Mouse (Mus musculus) forelimb bud, embryonic 11.5 days (tissue): ENCODE data around the gene Rgs6.

Source experiments
- DNase-seq: peaks from one replicate; pipeline ENCODE4 v3.0.0-alpha.2; 2012; ENCODE audit warnings: low read depth, low spot score

Rgs6 gene

DNA sequence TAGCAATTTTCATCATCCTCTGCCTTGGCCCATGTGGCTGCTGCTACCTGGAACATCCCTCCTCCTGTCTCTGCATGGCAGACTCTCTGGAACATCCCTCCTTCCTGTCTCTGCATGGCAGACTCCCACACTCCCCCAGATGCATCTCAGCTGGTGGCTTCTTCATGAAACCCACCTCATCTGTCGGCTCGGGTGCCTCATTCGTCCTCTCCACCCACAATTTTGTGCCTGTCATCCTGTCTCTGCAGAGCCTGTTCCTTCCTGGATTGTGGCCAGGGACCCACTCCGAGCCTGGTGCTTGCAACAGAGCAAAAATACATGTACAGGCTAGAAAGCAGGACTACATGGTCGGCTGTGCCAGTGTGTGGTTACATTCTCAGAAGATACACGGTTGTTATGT is 168.7 kb downstream of the Rgs6 start:
- DNase-seq: no peak

DNA sequence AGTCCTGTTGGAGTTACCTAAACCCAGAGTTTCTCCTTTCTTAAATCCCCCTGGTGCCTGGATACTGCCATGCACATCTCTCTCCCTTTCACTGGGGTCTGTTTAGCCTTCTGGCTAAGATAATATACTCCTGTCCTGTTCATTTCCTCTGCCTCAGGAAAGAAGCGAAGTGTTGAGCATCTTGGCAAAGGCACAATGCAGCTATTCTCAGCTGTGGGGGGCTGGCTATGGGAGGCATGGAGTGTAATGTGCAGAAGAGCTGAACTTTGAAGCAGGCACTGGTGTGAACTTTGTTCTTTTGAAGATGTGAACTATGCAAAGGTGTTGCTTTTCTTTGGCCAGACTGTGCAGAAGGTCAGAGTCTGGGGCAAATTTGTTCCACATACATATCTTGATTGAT is 169.3 kb downstream of the Rgs6 start:
- no peak for DNase-seq

DNA sequence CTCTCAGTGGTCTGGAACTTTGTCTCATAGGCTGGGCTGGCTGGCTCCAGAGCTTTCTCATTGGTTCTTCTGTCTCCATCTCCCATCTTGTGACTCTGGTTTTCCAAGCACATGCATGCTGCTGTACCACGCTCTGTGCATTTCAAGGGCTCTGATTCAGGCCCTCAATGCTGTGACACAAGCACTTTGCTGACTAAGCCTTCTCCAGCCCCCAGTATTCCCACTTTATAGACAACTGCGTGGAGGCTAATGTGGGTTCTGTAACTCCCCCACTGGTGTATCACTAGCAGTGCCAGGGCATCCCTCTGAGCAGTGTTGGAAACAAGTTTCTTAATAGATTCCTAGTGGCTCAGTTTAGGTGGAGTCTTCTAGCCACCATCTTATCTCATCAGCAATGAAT is 174.0 kb downstream of the Rgs6 start:
- DNase-seq: no peak

DNA sequence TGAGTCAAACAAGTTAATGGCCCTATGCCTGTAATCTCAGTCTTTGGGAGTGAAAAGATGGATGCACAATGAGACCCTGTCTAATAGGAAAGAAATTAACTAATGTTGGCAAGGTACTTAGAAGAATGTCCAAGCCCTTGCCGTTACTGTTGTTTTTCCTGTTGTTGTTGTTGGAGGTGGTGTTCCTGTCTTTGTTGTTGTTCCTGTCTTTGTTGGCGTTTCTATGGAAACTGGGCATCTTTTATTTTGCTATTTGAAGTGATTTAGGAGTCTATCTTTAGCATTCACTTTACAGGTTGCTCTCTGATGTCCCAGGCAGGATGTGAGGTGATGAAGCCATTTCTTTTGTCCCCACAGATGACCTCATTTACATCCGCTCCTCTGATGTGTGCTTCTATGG is 180.6 kb downstream of the Rgs6 start:
- DNase-seq: no peak

DNA sequence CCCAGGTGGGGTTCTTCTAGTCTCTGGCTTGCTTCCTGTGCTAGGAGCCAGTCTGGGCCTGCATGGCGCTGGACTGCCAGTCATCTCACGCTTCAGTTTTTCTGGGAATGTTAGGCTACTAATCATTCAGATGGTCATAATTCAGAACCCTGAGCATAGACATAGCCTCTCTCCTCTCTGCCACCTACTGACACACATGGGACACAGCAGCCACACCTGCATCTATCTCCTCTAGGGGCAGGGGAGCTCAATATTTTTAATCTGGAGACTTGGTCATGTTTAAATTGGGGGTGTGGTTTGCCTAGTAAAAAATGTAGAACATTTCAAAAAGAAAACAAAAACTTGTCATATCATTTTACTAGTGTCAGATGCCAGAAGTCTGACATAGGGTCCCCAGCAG is 184.1 kb downstream of the Rgs6 start:
- no peak for DNase-seq

DNA sequence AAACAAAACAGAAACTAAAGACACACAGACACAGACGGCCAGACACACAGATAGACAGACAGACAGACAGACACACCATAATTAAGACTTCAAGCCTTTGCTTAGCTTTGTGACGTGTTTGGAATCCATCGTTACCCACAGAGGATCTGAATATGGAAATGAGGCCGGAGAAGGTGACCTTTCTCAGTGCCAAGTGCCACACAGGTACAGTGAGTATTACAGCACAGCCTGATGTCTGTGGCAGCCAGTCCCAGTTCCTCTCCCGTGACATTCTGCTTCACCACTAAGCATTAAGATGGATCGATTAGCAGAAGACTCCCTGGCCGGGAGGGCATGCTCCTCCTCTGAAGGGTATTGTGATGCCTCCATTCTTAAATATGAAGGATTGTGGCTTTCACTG is 186.5 kb downstream of the Rgs6 start:
- DNase-seq: no peak

DNA sequence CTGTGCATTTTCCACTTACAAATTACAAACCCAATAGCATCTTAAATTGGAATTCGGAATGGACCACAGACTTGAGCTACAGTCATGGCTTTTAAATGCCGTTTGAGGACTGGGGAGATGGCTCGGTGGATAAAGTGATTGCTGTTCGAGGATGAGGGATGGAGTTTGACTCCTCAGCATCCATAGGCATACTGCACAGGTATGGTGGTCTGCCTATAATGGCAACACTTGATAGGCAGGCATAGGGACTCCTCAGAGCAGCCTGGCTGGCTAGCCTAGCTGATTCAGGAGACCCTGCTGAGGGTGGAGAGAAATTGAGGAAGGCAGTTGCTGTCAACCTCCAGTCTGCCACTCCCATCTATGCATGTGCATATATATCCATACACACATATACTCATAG is 188.6 kb downstream of the Rgs6 start:
- no peak for DNase-seq

DNA sequence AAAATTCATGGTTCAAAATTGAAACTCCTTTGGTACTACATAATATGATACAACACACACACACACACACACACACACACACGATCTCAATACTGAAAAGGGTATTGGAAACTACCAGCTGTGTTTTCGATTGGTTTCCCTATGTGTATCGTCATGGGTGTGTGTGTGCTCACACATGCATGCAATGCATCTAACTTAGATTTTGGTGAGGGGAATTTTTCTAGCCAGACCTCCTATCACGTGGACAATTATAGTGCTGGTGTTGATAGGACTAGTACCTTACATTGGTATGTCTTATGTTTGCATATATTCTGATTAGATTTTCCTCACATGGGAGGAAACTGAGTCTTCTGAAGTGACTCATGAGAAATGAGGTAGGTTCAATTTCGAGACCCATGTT is 192.8 kb downstream of the Rgs6 start:
- DNase-seq: no peak

DNA sequence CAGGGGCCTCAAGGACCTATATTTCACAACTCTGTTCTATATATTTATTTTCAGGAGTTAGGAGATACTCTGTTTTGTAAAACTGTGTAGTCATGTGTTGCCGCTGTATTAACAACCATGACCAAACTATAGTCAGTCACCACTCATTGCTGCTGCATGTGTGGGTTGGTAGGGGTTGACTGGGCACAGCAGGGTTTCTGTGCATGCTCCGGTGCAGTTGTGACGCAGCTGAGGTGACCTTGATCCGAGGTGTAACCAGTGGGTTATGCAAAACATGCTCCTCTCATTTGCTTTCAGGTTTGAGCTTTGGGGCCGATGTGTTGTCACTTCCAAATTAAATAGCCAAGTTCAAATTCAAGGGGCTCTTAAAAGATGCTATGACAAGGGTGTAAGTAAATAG is 193.3 kb downstream of the Rgs6 start:
- DNase-seq: no peak

DNA sequence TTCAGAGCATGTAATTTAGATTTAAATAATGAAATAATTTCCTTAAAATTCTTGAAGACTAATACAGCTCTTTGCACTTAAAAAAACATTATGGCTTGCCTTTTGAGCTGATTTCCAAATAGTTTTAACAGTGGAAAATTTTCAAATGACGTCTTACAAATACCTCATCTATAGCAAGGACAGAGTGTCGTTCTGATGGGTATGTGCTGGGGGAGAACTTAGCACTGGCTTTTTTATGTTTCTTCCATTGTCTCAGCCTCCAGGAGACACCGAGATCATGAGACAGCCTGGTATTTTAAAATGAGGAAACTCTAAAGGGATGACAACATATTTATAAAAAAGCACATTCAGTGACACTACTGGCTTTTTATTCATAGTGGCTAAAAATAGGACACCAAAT is 204.0 kb downstream of the Rgs6 start:
- no peak for DNase-seq

DNA sequence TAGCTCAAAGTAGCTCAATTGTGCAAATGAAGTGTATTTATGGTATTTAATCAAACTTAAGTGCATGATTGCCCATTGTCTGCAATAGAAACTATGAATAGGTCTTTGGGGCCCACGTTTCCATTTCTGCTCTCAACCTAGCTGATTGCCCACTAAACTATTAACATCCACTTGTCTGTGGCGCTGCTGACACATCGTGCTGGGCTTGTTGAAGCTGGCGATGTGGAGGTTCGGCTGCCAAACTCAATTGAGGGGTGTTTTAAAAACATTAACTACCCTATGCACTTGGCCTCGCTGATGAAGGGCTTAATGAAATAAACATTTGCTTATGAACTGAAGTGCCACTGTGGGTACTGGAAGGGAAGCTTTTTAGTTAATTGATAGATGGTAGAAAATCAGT is 211.8 kb downstream of the Rgs6 start:
- no peak for DNase-seq

DNA sequence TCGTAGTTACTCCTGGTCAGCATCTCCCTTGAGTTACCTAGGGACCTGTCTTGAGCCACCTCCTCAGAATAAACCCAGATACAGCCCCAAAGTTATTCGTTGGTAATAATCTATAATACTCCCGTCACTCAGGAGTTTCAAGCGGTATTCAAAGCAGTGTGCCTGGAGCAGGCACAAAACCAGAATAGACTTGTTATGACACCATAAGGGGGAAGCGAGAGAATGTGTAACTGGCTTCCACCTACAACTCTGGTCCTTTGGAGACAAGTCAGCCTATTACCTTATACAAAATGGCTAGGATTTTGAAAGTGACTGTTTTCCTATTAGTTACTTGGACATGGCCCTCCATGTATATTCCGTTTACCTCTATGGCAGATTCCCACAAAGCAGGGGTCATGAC is 213.6 kb downstream of the Rgs6 start:
- DNase-seq: no peak

DNA sequence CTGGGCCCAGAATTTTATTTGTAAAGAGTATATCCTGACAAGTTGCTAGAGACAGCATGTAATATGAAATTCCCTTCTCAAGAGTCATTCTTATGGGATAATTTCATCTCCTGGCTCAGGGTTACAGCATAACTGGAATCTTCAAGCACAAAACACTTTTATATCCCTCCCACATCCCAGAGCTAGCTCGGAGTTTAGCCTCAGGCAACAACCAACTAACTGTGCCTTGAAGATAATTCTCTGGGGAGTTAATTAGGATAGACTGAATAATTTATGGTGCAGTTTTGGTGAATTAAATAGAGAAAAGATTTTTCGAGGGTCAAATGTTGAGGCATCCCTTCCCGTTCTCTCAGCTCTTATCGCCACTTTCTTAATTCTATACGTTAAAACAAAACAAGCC is 214.6 kb downstream of the Rgs6 start:
- DNase-seq: no peak

DNA sequence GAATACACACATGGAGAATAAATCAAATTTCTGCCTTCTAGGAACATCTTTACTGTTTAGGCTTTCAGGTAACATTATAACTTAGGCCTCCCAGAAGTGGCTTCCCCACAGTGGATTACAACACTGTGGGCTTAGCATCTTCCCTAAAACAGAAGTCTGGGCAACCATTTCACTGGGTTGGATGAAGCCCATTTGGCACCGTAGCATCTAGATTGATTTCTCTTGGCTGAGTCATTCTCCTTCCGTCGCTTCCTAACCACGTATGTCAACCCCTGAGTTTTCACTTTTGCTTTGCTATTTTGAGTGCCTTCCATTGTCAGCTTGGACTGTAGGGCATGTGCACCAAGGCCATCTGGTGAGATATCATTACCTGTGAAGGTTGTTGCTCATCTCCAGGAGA is 217.1 kb downstream of the Rgs6 start:
- DNase-seq: no peak

DNA sequence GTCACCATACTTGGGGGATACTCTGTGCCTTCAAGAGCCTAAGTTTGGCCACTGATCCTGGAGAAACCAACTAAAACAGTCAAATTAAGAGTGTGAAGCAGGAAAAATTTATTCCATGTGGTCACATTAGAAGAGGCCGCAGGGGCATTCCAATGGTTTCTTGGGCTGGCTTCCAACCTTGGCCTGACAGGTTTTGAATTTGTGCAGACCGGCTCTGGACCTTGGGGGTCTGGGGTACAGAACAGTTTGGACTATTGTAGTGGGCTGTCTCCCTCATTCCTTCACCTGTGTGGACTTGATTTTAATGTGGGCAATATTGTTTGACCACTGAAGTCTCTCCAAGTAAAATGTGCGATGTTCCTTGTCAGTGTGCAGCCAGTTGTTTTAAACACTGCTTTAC is 222.5 kb downstream of the Rgs6 start:
- no peak for DNase-seq

DNA sequence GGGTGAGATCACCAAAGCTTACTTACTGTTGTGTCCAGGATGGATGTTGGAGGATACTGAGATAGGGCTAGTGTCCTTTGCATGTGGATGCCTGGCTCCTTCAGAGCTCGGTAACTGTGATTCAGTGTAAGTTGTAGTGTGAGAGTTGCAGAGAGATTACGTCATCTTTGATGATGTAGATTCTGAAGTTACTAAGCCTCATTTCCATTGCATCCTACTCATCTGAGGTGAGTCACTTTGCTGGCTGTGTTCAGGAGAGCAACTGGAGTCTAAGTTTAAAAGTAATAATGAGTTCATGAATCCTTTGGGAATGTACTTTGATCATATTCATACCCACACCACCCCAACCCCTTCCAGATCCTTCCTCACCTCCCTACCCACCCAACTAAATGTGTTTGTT is 227.9 kb downstream of the Rgs6 start:
- DNase-seq: no peak

DNA sequence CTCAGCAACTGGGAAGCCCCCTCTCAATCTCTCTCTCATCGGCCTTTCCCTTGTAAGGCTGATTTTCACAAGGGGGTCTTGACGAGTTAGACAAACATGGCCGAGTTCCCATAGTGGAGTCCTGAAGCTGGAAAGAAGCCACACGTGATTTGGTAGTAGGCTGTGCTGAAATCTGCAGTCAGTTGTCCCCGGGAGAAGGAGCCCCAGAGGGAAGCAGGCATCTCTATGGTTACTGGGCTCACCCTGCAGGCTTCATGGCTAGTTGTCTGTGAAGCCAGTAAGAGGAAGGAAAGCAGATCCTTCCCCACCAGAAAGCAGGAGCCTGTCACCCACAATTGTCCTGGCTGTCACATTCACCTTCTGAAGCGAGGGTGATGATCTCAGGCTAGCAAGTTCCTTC is 231.2 kb downstream of the Rgs6 start:
- no peak for DNase-seq

DNA sequence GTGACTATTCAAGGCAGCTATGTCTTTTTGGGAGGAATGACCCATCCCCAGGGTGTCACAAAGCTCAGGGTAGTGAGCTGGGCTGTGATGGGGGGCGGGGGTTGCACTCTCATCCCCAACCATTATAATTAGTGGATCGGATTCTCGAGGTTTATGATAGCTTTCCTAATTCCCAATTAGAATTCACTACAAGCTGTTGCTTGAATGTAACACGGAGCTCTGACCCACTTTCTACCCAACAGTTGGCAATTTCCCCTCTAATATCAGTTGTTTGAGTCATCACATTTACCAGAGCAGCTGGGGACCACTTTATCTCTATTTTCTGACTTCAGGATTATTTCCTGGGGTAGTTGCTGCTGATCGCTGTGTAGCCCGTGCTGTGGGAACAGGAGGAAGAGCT is 231.9 kb downstream of the Rgs6 start:
- no peak for DNase-seq

DNA sequence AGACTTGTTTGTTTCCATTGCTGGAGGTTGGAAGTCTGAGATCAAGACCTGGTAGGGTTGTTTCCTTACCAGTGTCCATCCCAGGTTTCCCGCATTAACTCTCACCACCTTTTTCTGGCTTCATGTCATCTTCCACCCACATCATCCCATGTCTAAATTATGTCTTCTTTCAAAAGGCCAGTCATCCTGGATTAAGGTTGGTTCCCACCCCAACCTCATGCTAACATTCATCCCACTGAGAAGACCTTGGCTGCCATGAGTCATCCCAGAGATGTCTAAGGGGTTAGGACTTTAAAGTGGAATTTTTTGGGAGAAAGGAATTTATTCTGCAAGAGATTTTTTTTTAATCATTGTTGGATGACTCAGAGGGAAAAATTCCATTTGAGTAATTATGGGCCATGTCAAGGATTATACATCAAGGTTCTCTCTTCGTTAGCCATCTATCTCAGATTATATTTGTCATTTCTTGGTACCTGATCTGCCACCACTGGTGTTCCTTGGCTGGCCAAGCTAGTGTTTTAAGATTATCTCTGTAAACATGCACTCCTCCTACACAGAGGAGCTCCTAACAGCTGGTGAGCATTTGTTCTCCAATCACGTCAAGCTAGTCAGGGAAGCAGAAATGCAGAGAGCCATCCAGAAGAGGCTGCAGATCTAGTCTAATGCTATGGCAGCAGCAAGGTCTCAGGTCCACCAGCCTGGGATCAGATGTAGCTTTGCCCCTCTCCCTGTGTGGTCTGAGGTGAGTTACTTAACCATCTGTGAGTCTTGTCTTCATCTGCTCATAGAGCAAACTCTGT is 234.9 kb downstream of the Rgs6 start:
- no peak for DNase-seq

DNA sequence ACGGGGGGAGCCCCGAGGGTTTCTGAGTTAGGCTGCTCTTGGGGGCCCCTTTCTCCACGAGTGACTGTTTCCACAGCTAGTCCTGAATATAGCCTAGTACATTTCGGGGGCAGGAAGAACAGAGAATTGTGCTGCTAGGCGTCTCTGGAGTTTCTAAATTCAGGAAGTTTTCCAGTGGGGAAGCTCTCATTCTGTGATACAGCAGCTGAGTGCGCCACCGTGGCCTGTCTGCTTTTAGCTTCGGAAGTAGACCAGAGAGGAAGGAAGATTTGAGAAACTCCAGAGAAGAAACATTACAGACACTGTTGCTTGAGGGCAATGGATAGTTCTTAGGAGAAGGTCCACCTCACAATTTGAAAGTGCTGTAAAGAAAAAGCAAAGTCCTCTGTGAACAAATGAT is 242.2 kb downstream of the Rgs6 start:
- DNase-seq: no peak

DNA sequence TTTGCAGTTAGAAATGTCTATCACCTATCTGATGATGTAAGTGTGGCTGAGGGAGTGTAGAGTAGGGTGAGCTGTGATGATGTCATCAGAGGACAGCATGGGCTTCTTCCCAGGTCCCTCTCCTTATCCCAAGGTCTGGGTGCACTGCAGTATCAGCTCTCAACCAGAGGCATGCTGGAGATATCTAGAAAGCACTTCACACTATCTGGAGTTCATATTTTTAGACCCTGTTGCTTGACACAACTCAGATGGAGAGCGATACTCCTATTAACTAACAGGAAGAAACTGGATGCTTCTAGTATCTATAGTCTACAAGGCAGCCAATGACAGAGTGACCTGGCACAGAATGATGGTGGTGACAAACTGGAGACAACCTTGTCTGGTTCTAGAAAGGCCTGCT is 250.5 kb downstream of the Rgs6 start:
- no peak for DNase-seq

DNA sequence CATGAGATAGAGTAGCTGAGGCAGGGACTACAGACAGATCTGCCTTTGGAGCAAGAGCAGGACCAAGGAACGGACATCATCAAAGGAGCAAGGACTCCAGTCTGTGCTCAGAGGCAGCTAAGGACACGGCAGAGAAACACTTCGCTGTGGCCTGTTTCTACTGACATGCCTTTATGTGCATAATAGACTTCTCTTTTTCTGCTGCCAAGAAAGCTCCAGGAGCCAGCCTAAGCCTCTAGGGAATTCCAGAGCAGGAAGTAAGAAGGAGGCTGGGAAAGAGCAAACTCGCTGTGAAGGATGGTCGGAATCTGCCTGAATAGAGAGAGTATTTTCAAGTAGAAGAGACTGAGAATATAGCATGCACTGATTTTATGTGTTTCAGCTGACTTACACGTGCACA is 253.5 kb downstream of the Rgs6 start:
- DNase-seq: no peak

DNA sequence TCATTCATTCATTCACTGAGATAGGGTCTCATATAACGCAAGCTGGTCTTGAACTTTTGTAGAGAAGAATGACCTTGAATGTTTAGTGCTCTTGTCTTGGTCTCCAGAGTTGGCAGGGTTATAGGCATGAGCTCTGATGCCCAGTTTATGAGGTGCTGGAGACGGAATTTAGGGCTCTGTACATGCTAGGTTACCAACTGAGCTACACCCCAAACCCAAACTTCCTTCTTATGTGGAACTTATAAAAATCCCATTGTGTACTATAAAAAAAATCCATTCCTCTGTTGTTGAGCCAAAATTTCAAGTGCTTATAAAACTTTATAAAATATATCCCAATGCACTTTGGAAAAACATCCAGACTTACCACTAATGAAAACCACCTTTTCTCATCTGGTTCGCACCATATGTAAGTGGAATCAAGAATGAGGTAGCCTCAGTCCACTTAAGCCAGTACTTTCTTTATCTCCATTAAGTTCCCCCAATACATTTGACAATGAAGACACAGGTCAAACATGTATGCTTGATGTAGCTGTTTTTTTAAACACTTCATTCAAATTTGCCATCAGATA is 260.3 kb downstream of the Rgs6 start:
- no peak for DNase-seq

DNA sequence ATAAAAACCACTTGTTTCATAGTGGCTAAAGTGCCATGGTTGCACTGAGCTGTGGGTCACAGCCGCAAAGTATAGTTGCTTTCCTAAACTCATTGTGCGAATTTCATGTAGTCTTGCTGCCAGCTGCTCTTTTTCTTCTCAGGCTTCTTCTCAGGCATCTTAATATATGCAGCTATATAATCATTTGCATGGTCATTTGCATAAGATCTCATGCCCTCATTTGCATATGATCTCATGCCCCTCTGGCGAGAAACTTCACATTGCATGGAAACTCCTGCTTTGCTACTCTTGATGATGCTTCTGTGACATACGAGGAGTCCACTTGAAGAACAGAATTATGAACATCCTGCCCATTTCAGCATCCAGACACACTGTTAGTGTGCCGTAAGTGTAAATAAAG is 266.8 kb downstream of the Rgs6 start:
- no peak for DNase-seq
